Mouse (Mus musculus): Measurements from ENCODE around the gene Zmiz1. TPM values are rescaled to one million over a fixed set of nuclear protein-coding genes. Genes with fewer than 3 reads are reported as not detected.

Zmiz1 gene
- total RNA-seq, 2 experiments from 2014 or later, result 24.3 to 27.2 TPM

- no peak for DNase-seq
- intact Hi-C loops (cut with DNase I), result no loop called here
Observed at GRCm38 (mm10) chr14:25549871-25550840, 91.2 kb downstream of the Zmiz1 start.

- no peak for DNase-seq
- intact Hi-C loops (cut with DNase I), result no loop called here
Observed at GRCm38 (mm10) chr14:25551731-25552130, 92.7 kb downstream of the Zmiz1 start.

GRCm38 (mm10) chr14:25553382-25553781 lies 94.4 kb downstream of the Zmiz1 start:
- intact Hi-C loops (cut with DNase I), result no loop called here
- DNase-seq, result no peak

- DNase-seq, result no peak
- intact Hi-C loops (cut with DNase I), result no loop called here
Observed at GRCm38 (mm10) chr14:25554781-25555180, 95.8 kb downstream of the Zmiz1 start.

GRCm38 (mm10) chr14:25555291-25555781 lies 96.4 kb downstream of the Zmiz1 start:
- no peak for DNase-seq
- intact Hi-C loops (cut with DNase I), result no loop called here

- DNase-seq, result no peak
- intact Hi-C loops (cut with DNase I), result no loop called here
Observed at GRCm38 (mm10) chr14:25555848-25556247, 96.9 kb downstream of the Zmiz1 start.

GRCm38 (mm10) chr14:25557014-25557413 lies 98.0 kb downstream of the Zmiz1 start:
- intact Hi-C loops (cut with DNase I), result no loop called here
- DNase-seq, result no peak

GRCm38 (mm10) chr14:25558479-25558878 lies 99.5 kb downstream of the Zmiz1 start:
- intact Hi-C loops (cut with DNase I), result no loop called here
- DNase-seq, result no peak

- intact Hi-C loops (cut with DNase I), result loop anchor here (5.0 to 10.0 kb wide), 3 partner anchors 98 to 255 kb away; no protein-coding TSS in a partner anchor
- no peak for DNase-seq
Observed at GRCm38 (mm10) chr14:25559907-25560306, 100.9 kb downstream of the Zmiz1 start.

- intact Hi-C loops (cut with DNase I), result loop anchor here (5.0 to 10.0 kb wide), 3 partner anchors 99 to 256 kb away; no protein-coding TSS in a partner anchor
- no peak for DNase-seq
Observed at GRCm38 (mm10) chr14:25560841-25561240, 101.9 kb downstream of the Zmiz1 start.

GRCm38 (mm10) chr14:25561716-25562115 lies 102.7 kb downstream of the Zmiz1 start:
- intact Hi-C loops (cut with DNase I), result loop anchor here (5.0 to 10.0 kb wide), 3 partner anchors 99 to 257 kb away; no protein-coding TSS in a partner anchor
- no peak for DNase-seq

GRCm38 (mm10) chr14:25562447-25562846 lies 103.5 kb downstream of the Zmiz1 start:
- intact Hi-C loops (cut with DNase I), result loop anchor here (5.0 to 10.0 kb wide), 3 partner anchors 100 to 258 kb away; no protein-coding TSS in a partner anchor
- DNase-seq, result no peak

- intact Hi-C loops (cut with DNase I), result loop anchor here (5.0 to 10.0 kb wide), 3 partner anchors 101 to 258 kb away; no protein-coding TSS in a partner anchor
- no peak for DNase-seq
Observed at GRCm38 (mm10) chr14:25562909-25563308, 103.9 kb downstream of the Zmiz1 start.

GRCm38 (mm10) chr14:25564577-25564976 lies 105.6 kb downstream of the Zmiz1 start:
- intact Hi-C loops (cut with DNase I), result loop anchor here (5.0 to 10.0 kb wide), 3 partner anchors 102 to 260 kb away; no protein-coding TSS in a partner anchor
- DNase-seq, result no peak

GRCm38 (mm10) chr14:25565344-25566088 lies 106.5 kb downstream of the Zmiz1 start:
- peak; percentile 76 to 83 for DNase-seq
- intact Hi-C loops (cut with DNase I), result loop anchor here (5.0 to 10.0 kb wide), 4 partner anchors 261 to 1063 kb away; no protein-coding TSS in a partner anchor

- DNase-seq, result peak; percentile 53 to 66
- intact Hi-C loops (cut with DNase I), result loop anchor here (5.0 to 10.0 kb wide), 4 partner anchors 262 to 1065 kb away; no protein-coding TSS in a partner anchor
Observed at GRCm38 (mm10) chr14:25567245-25567644, 108.3 kb downstream of the Zmiz1 start.

- DNase-seq, result no peak
- intact Hi-C loops (cut with DNase I), result loop anchor here (5.0 to 10.0 kb wide), 4 partner anchors 263 to 1066 kb away; no protein-coding TSS in a partner anchor
Observed at GRCm38 (mm10) chr14:25567837-25568236, 108.9 kb downstream of the Zmiz1 start.

GRCm38 (mm10) chr14:25574047-25574870 lies 115.3 kb downstream of the Zmiz1 start:
- intact Hi-C loops (cut with DNase I), result no loop called here
- no peak for DNase-seq

GRCm38 (mm10) chr14:25576642-25577041 lies 117.7 kb downstream of the Zmiz1 start:
- intact Hi-C loops (cut with DNase I), result no loop called here
- DNase-seq, result no peak
